Mouse (Mus musculus) heart, postnatal 10 days (tissue): ENCODE measurements around the gene Izumo4. TPM values are rescaled to one million over a fixed set of nuclear protein-coding genes. Genes with fewer than 3 reads are reported as not detected.

Experiments used
- DNase-seq, 2 experiments: peaks; one replicate each; pipeline ENCODE4 v3.0.0; 2021
- intact Hi-C: fragments of 180-260 bp; cut with DNase I; formaldehyde crosslinking; loops from one replicate; pipeline ENCODE4 v1.15.1; 2025
- total RNA-seq, 2 experiments: library from RNA; stranded (reverse); gene quantifications; 2 replicates each; pipeline ENCODE4 v1.2.3; 2021

Gene Izumo4
- total RNA-seq, 2 experiments from 2014 or later = 2.9 to 4.1 TPM

GRCm38 (mm10) chr10:80668614-80669013 lies 33.4 kb upstream of the Izumo4 start:
- DNase-seq = peak in 1 of 2 experiments; percentile 65
- intact Hi-C loops = no loop called here

- no peak for DNase-seq
- intact Hi-C loops = no loop called here
Measured at GRCm38 (mm10) chr10:80669018-80669417, 33.0 kb upstream of the Izumo4 start.

GRCm38 (mm10) chr10:80669737-80670485 lies 32.1 kb upstream of the Izumo4 start:
- peak; percentile 89 to 92 for DNase-seq
- intact Hi-C loops = no loop called here

GRCm38 (mm10) chr10:80670531-80670930 lies 31.5 kb upstream of the Izumo4 start:
- no peak for DNase-seq
- intact Hi-C loops = no loop called here

GRCm38 (mm10) chr10:80671251-80671650 lies 30.7 kb upstream of the Izumo4 start:
- no peak for DNase-seq
- intact Hi-C loops = no loop called here

GRCm38 (mm10) chr10:80671936-80672690 lies 29.9 kb upstream of the Izumo4 start:
- intact Hi-C loops = no loop called here

GRCm38 (mm10) chr10:80673690-80674089 lies 28.3 kb upstream of the Izumo4 start:
- intact Hi-C loops = loop anchor here (2.0 kb wide), 1 partner anchor 15 kb away; no protein-coding TSS in a partner anchor
- no peak for DNase-seq

More at GRCm38 (mm10) chr10:80671936-80672690, 29.9 kb upstream of the Izumo4 start:
- DNase-seq = peak in 1 of 2 experiments; percentile 59

GRCm38 (mm10) chr10:80674161-80674711 lies 27.7 kb upstream of the Izumo4 start:
- intact Hi-C loops = loop anchor here (2.0 kb wide), 1 partner anchor 15 kb away; no protein-coding TSS in a partner anchor
- peak; percentile 68 to 80 for DNase-seq

GRCm38 (mm10) chr10:80674851-80675404 lies 27.1 kb upstream of the Izumo4 start:
- no peak for DNase-seq
- intact Hi-C loops = loop anchor here (2.0 kb wide), 1 partner anchor 16 kb away; no protein-coding TSS in a partner anchor

- peak in 1 of 2 experiments; percentile 45 for DNase-seq
- intact Hi-C loops = loop anchor here (2.0 kb wide), 1 partner anchor 17 kb away; no protein-coding TSS in a partner anchor
Measured at GRCm38 (mm10) chr10:80675405-80676197, 26.4 kb upstream of the Izumo4 start.

GRCm38 (mm10) chr10:80676198-80676928 lies 25.6 kb upstream of the Izumo4 start:
- DNase-seq = peak; percentile 99 to 100
- intact Hi-C loops = no loop called here

GRCm38 (mm10) chr10:80677128-80677875 lies 24.7 kb upstream of the Izumo4 start:
- intact Hi-C loops = no loop called here
- DNase-seq = no peak

- DNase-seq = peak; percentile 97
- intact Hi-C loops = no loop called here
Measured at GRCm38 (mm10) chr10:80677942-80678436, 24.0 kb upstream of the Izumo4 start, which contains the start of gene Mknk2. Gene Mknk2 (minus strand): TSS chr10:80678112.

GRCm38 (mm10) chr10:80678601-80679377 lies 23.2 kb upstream of the Izumo4 start:
- no peak for DNase-seq

GRCm38 (mm10) chr10:80679556-80680259 lies 22.3 kb upstream of the Izumo4 start:
- no peak for DNase-seq
- intact Hi-C loops = no loop called here

More at GRCm38 (mm10) chr10:80678601-80679377, 23.2 kb upstream of the Izumo4 start:
- intact Hi-C loops = no loop called here

- DNase-seq = no peak
- intact Hi-C loops = no loop called here
Measured at GRCm38 (mm10) chr10:80680260-80680696, 21.7 kb upstream of the Izumo4 start.

- no peak for DNase-seq
- intact Hi-C loops = no loop called here
Measured at GRCm38 (mm10) chr10:80682003-80682402, 20.0 kb upstream of the Izumo4 start.
